Mouse (Mus musculus): ENCODE results near the gene Krtap7-1.

- TF ChIP-seq CTCF (IDR thresholded peaks at IDR 0.05; ENCODE audit: borderline replicate concordance, control insufficient read depth, extremely low read depth, insufficient read depth, low read length, poor library complexity) (no peak), POLR2A (IDR thresholded peaks at IDR 0.05; ENCODE audit: control insufficient read depth, extremely low read depth, insufficient read depth, low read length, poor library complexity) (no peak)
These were observed 6.3 kb downstream of the Krtap7-1 start for GRCm38 (mm10) chr16:89501870-89502269.
